Mouse (Mus musculus) small intestine, adult 10 weeks (tissue): ENCODE data around the gene Atl3. TPM values are rescaled to one million over a fixed set of nuclear protein-coding genes. Genes with fewer than 3 reads are reported as not detected.

ENCODE experiments used
- polyA plus RNA-seq: library from polyadenylated mRNA; stranded (reverse); fragments of 350-450 nt; fragmentation: Illumina TruSeq; extraction: RNeasy Lipid Tissue Mini Kit (QIAGEN cat#74804); gene quantifications from one replicate; pipeline ENCODE4 v1.2.3, GENCODE M21; 2014; ENCODE audit warnings: low replicate concordance

Gene Atl3
- 52.6 TPM for polyA plus RNA-seq

GRCm38 (mm10) chr19:7493352-7494186, at the start of gene Atl3:
Gene Atl3, plus strand, starts transcription at chr19:7494040.

GRCm38 (mm10) chr19:7482599-7483511, 11.0 kb upstream of the Atl3 start, which contains the start of gene Rtn3:
Gene Rtn3, minus strand, starts transcription at chr19:7483281.

GRCm38 (mm10) chr19:7557328-7557822, 63.5 kb downstream of the Atl3 start, which contains the start of gene Pla2g16:
Gene Pla2g16, plus strand, starts transcription at chr19:7557459.

Other genes with a start within 250 kb of the Atl3 start
- gene Rcor2, start 226.7 kb upstream of the Atl3 start, polyA plus RNA-seq: not detected
- gene Mark2, start 152.2 kb upstream of the Atl3 start, polyA plus RNA-seq: 48.2 TPM
- 1.6 TPM for gene Spindoc, start 111.0 kb upstream of the Atl3 start, polyA plus RNA-seq
- gene 2700081O15Rik, start 76.4 kb upstream of the Atl3 start, polyA plus RNA-seq: 4.3 TPM
- 356 TPM for gene Rtn3, start 10.8 kb upstream of the Atl3 start, polyA plus RNA-seq
- gene Pla2g16, start 63.4 kb downstream of the Atl3 start, polyA plus RNA-seq: 8.0 TPM
- gene Lgals12, start 113.2 kb downstream of the Atl3 start, polyA plus RNA-seq: 12.0 TPM
- gene Hrasls5, start 118.5 kb downstream of the Atl3 start, polyA plus RNA-seq: not detected
- not detected for gene Slc22a19, start 217.3 kb downstream of the Atl3 start, polyA plus RNA-seq